In genomic region chr7:80789061-80789460, GRCm38 (mm10) we compare ENCODE assay signal across 12 mouse cellular contexts. TPM values are rescaled to one million over a fixed set of nuclear protein-coding genes. Genes with fewer than 3 reads are reported as not detected.
DNase-seq lines count a peak whose midpoint lies in the region; ATAC-seq lines count a peak whose summit lies in the region.
"Had no signal": no experiment of that assay in that cellular context is flagged by ENCODE, and none has a peak within 500 bp of the region (broad histone marks: within the 10 kb centered on the region; RNA-seq: fewer than 3 reads in every experiment).

No protein-coding gene starts in this region.

- H3K9ac ChIP-seq in heart, embryonic 13.5 days, result no peak overlapping the region
- H3K9ac ChIP-seq: forebrain, embryonic 12.5 days had no signal

- H3K4me1 ChIP-seq in heart, embryonic 13.5 days, result peaks cover 62% of the 10 kb centered on the region

- H3K9me3 ChIP-seq in heart, embryonic 13.5 days, result 0 out of 2 replicates have a peak, but pooled peaks cover 4% of the 10 kb centered on the region

- no peak overlapping the region for H3K4me3 ChIP-seq in heart, embryonic 13.5 days
- H3K4me3 ChIP-seq: forebrain, embryonic 12.5 days had no signal

- WGBS in heart, embryonic 13.5 days, result 4% methylated on average over 1 of the region's 1 CpGs

- peak; percentile 47 for DNase-seq in embryo, embryonic 10 days (ENCODE audit: low spot score)
- no peak for DNase-seq in embryo, embryonic 9.5 days (ENCODE audit: extremely low spot score)
- DNase-seq in 416B (ENCODE audit: low read depth), result peak; percentile 88
- DNase-seq in cerebellum, adult 11-12 months, result no peak
- no peak for DNase-seq in kidney, postnatal 14 days
- no peak for DNase-seq in urinary bladder, postnatal 25 days (ENCODE audit: low spot score)
- DNase-seq: cerebellum, adult 18-20 months had no signal

- peak overlapping the region; percentile 46 for H3K4me2 ChIP-seq in heart, embryonic 13.5 days
- H3K4me2 ChIP-seq: forebrain, embryonic 12.5 days; midbrain, embryonic 11.5 days had no signal

- no peaks in the 10 kb centered on the region for H3K27me3 ChIP-seq in heart, embryonic 13.5 days (replicated peaks)
- H3K27me3 ChIP-seq: forebrain, embryonic 12.5 days had no signal

- H3K36me3 ChIP-seq in heart, embryonic 13.5 days, result peaks cover 15% of the 10 kb centered on the region

- ATAC-seq in heart, embryonic 13.5 days (ENCODE audit: extremely low read depth, insufficient number of reproducible peaks, low FRiP score, low TSS enrichment), result no peak
- peak; percentile 77 for ATAC-seq in megakaryocyte progenitor cell, adult 5-6 weeks (replicated peaks; ENCODE audit: poor library complexity)
- ATAC-seq: hindbrain, postnatal 0 days had no signal

- peak overlapping the region; percentile 88 for H3K27ac ChIP-seq in heart, embryonic 13.5 days (replicated peaks)
- H3K27ac ChIP-seq: forebrain, embryonic 12.5 days; hindbrain, postnatal 0 days had no signal

RNA-seq across cellular contexts. Expression of gene Iqgap1, which starts 36.7 kb away (rescaled TPM):
- polyA plus RNA-seq in heart, embryonic 13.5 days (2015; fragmentation: Nextera tagmentation; extraction: Ambion mirVana), result 28.0 and 28.9 TPM in 2 replicates
- 90.5 and 94.3 TPM in 2 replicates for total RNA-seq in megakaryocyte progenitor cell, adult 5-6 weeks (2015)
- total RNA-seq in megakaryocyte progenitor cell, adult 5-6 weeks (2017), result 81.0 and 113 TPM in 2 replicates

Comparison
In these comparisons a context has a peak if more than half of its experiments do, and no peak if none do; other contexts are left out.
1. DNase-seq: peak in embryo, embryonic 10 days (single experiment) and 416B (single experiment); none in embryo, embryonic 9.5 days (single experiment), cerebellum, adult 11-12 months (single experiment), kidney, postnatal 14 days (single experiment) and urinary bladder, postnatal 25 days (single experiment).